Mouse (Mus musculus) CH12.LX (cell line): ENCODE results near the gene Fgfr2.

Experiments
- CTCF ChIP-seq, 2 experiments: IDR thresholded peaks in 1 of 2; conservative IDR thresholded peaks in 1 of 2; 2 replicates each; pipeline ENCODE4 v1.5.1; 2011 to 2012; ENCODE audit warnings: low read depth in 2 of 2, low read length in 2 of 2, improper control_type of control experiment in 1 of 2, inconsistent platforms in 1 of 2, mild to moderate bottlenecking in 1 of 2, moderate library complexity in 1 of 2
- KAT2A ChIP-seq: IDR thresholded peaks from 2 replicates; pipeline ENCODE4 v1.6.1; 2012; ENCODE audit warnings: low read length, improper control_type of control experiment, inconsistent platforms; ENCODE audit not compliant: insufficient replicate concordance
- MXI1 ChIP-seq: IDR thresholded peaks from 2 replicates; pipeline ENCODE4 v1.6.1; 2011; ENCODE audit warnings: mild to moderate bottlenecking, low read depth, low read length, improper control_type of control experiment

DNA sequence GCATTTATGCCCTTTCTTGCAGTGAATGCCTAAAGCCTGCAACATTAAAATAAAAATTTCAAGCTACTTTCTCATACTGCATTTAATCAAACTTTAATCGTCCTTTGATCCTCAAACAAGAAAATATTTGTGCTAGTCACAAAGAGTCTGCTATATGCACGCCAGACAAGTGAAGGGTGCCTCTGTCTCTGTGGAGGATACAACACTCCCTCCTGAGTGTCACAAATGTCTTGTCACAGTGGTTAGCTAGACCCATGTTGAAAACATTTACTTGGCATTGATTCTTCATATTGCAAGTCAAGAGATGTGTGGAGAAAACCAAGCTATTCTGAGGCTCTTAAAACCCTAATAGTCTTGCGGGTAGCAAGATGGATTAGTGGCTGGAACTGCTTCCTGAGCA is 2736.8 kb downstream of the Fgfr2 start:
- TF ChIP-seq KAT2A, result no peak
- no peak for TF ChIP-seq CTCF (conservative IDR thresholded peaks at IDR 0.05 in 1 of 2, IDR thresholded peaks at IDR 0.05 in 1 of 2; ENCODE audit: low read depth in 2 of 2, low read length in 2 of 2)
- no peak for TF ChIP-seq MXI1
